Mouse (Mus musculus): Measurements from ENCODE around the gene Fut2. TPM values are rescaled to one million over a fixed set of nuclear protein-coding genes. Genes with fewer than 3 reads are reported as not detected.

Gene Fut2
- polyA plus RNA-seq, 1 experiment: 1.3 TPM

- Histone ChIP-seq H3K4me1 (replicated peaks; ENCODE audit: control insufficient read depth, insufficient read depth, low read length) (peaks cover 21% of the 10 kb centered on the region), H3K27ac (ENCODE audit: control insufficient read depth, insufficient read depth, low read length) (no peak overlapping the region), H3K36me3 (ENCODE audit: control insufficient read depth, insufficient read depth, low read length) (no peaks in the 10 kb centered on the region), H3K27me3 (ENCODE audit: control insufficient read depth, insufficient read depth, low read length) (no peaks in the 10 kb centered on the region), H3K4me3 (ENCODE audit: control insufficient read depth, insufficient read depth, low read length) (no peak overlapping the region)
- 87% methylated on average over 6 of the region's 6 CpGs for WGBS
- no peak for TF ChIP-seq POLR2A (IDR thresholded peaks at IDR 0.05; ENCODE audit: control insufficient read depth, extremely low read depth, insufficient read depth, low read length, poor library complexity)
- no peak for TF ChIP-seq CTCF (IDR thresholded peaks at IDR 0.05; ENCODE audit: borderline replicate concordance, control insufficient read depth, extremely low read depth, insufficient read depth, low read length, poor library complexity)
- DNase-seq: no peak
Observed at GRCm38 (mm10) chr7:45644872-45645590, 21.2 kb downstream of the Fut2 start.

GRCm38 (mm10) chr7:45644183-45644582 is 22.0 kb downstream of the Fut2 start:
- Histone ChIP-seq H3K4me1 (replicated peaks; ENCODE audit: control insufficient read depth, insufficient read depth, low read length) (peaks cover 21% of the 10 kb centered on the region), H3K4me3 (ENCODE audit: control insufficient read depth, insufficient read depth, low read length) (no peak overlapping the region), H3K36me3 (ENCODE audit: control insufficient read depth, insufficient read depth, low read length) (no peaks in the 10 kb centered on the region), H3K27ac (ENCODE audit: control insufficient read depth, insufficient read depth, low read length) (no peak overlapping the region), H3K27me3 (ENCODE audit: control insufficient read depth, insufficient read depth, low read length) (no peaks in the 10 kb centered on the region)
- WGBS: 69% methylated on average over 18 of the region's 18 CpGs
- DNase-seq: no peak
- no peak for TF ChIP-seq CTCF (IDR thresholded peaks at IDR 0.05; ENCODE audit: borderline replicate concordance, control insufficient read depth, extremely low read depth, insufficient read depth, low read length, poor library complexity)
- no peak for TF ChIP-seq POLR2A (IDR thresholded peaks at IDR 0.05; ENCODE audit: control insufficient read depth, extremely low read depth, insufficient read depth, low read length, poor library complexity)

DNA sequence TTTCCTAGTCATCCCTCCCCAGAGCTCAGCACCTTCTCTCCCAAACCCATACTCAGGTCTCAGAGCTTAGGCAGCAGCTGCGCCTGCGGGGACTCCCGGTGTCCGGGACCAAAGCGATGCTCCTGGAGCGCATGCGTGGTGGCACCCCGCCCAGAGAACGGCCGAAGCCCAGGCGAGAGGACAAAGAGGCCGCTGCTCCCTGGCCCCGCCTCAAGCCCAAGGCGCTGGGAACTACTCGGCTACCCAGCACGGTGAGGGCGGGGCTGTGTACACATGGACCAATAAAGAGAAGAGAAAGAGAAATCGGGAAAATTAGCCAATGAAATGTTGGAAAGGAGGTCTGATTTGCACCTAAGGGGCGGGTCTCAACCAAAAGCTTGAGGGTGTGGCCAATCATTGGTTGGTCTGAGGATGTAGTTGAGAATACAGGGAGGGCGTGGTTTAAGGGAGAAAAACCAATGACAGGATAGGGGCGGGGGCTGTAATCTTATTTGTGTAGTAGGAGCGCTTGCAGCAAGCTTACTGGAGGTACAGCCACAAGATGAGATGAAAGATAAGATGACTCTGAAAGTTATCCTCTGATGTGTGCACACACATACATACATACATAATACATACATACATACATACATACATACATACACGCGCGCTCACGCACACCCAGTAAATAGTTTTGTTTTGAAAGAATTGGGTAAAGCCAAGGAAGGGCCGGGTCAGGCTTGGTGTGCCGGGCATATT is 22.6 kb downstream of the Fut2 start:
- Histone ChIP-seq H3K27me3 (ENCODE audit: control insufficient read depth, insufficient read depth, low read length) (no peaks in the 10 kb centered on the region), H3K27ac (ENCODE audit: control insufficient read depth, insufficient read depth, low read length) (no peak overlapping the region), H3K4me1 (replicated peaks; ENCODE audit: control insufficient read depth, insufficient read depth, low read length) (peaks cover 21% of the 10 kb centered on the region), H3K36me3 (ENCODE audit: control insufficient read depth, insufficient read depth, low read length) (no peaks in the 10 kb centered on the region), H3K4me3 (ENCODE audit: control insufficient read depth, insufficient read depth, low read length) (peak overlapping the region; percentile 43)
- TF ChIP-seq CTCF (IDR thresholded peaks at IDR 0.05; ENCODE audit: borderline replicate concordance, control insufficient read depth, extremely low read depth, insufficient read depth, low read length, poor library complexity) (0 out of 2 replicates have a peak, but pooled peaks have one; percentile 46), POLR2A (IDR thresholded peaks at IDR 0.05; ENCODE audit: control insufficient read depth, extremely low read depth, insufficient read depth, low read length, poor library complexity) (peak; percentile 62)
- WGBS: 13% methylated on average over 28 of the region's 28 CpGs
- peak; percentile 80 for DNase-seq

- Histone ChIP-seq H3K4me3 (ENCODE audit: control insufficient read depth, insufficient read depth, low read length) (peak overlapping the region; percentile 43), H3K27ac (ENCODE audit: control insufficient read depth, insufficient read depth, low read length) (no peak overlapping the region; the same call in 1 of the 2 replicates), H3K4me1 (replicated peaks; ENCODE audit: control insufficient read depth, insufficient read depth, low read length) (peaks cover 21% of the 10 kb centered on the region), H3K36me3 (ENCODE audit: control insufficient read depth, insufficient read depth, low read length) (no peaks in the 10 kb centered on the region), H3K27me3 (ENCODE audit: control insufficient read depth, insufficient read depth, low read length) (no peaks in the 10 kb centered on the region)
- WGBS: 46% methylated on average over 16 of the region's 16 CpGs
- TF ChIP-seq POLR2A (IDR thresholded peaks at IDR 0.05; ENCODE audit: control insufficient read depth, extremely low read depth, insufficient read depth, low read length, poor library complexity): no peak
- TF ChIP-seq CTCF (IDR thresholded peaks at IDR 0.05; ENCODE audit: borderline replicate concordance, control insufficient read depth, extremely low read depth, insufficient read depth, low read length, poor library complexity): no peak
- no peak for DNase-seq
Observed at GRCm38 (mm10) chr7:45642503-45643255, 23.5 kb downstream of the Fut2 start.

- 88% methylated on average over 5 of the region's 5 CpGs for WGBS
- H3K27ac ChIP-seq (ENCODE audit: control insufficient read depth, insufficient read depth, low read length): no peak overlapping the region
- H3K27me3 ChIP-seq (ENCODE audit: control insufficient read depth, insufficient read depth, low read length): no peaks in the 10 kb centered on the region
- no peak for DNase-seq
- peaks cover 21% of the 10 kb centered on the region for H3K4me1 ChIP-seq (replicated peaks; ENCODE audit: control insufficient read depth, insufficient read depth, low read length)
- TF ChIP-seq CTCF (IDR thresholded peaks at IDR 0.05; ENCODE audit: borderline replicate concordance, control insufficient read depth, extremely low read depth, insufficient read depth, low read length, poor library complexity) (no peak), POLR2A (IDR thresholded peaks at IDR 0.05; ENCODE audit: control insufficient read depth, extremely low read depth, insufficient read depth, low read length, poor library complexity) (no peak)
- no peaks in the 10 kb centered on the region for H3K36me3 ChIP-seq (ENCODE audit: control insufficient read depth, insufficient read depth, low read length)
- no peak overlapping the region for H3K4me3 ChIP-seq (ENCODE audit: control insufficient read depth, insufficient read depth, low read length)
Observed at GRCm38 (mm10) chr7:45642083-45642482, 24.1 kb downstream of the Fut2 start.

DNA sequence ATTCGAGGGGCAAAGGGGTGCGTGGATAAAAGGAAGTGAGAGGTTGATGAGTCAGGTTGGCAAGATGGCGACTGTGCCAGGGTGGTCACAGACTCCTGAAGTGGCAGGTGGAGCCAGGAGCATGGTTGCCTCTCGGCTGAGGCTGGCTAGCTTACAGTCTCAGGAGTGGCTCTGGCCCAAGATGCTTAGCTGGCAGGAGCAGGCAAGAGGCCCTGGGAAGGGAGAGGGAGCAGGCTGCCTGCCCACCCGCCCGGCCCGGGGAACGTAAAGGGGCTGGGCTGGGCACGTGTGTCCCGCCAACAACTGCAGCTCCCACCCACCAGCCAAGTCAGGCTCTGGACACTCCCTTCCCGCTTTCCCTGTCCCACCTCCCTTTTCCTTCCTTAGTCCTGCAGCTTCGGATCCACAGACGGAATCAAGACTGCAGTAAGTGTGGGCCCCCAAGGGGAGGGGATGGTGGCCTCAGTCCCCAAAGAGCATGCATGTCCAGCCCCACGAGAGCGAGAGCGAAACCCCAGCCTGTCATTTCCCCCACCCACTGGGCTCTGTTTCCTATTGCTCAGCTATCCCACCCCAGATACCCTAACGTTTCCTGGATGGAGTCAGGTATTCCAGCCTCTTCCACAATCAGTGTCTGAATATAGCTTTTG is 24.7 kb downstream of the Fut2 start:
- DNase-seq: no peak
- no peak for TF ChIP-seq CTCF (IDR thresholded peaks at IDR 0.05; ENCODE audit: borderline replicate concordance, control insufficient read depth, extremely low read depth, insufficient read depth, low read length, poor library complexity)
- no peak for TF ChIP-seq POLR2A (IDR thresholded peaks at IDR 0.05; ENCODE audit: control insufficient read depth, extremely low read depth, insufficient read depth, low read length, poor library complexity)
- Histone ChIP-seq H3K4me3 (ENCODE audit: control insufficient read depth, insufficient read depth, low read length) (no peak overlapping the region), H3K27ac (ENCODE audit: control insufficient read depth, insufficient read depth, low read length) (no peak overlapping the region), H3K27me3 (ENCODE audit: control insufficient read depth, insufficient read depth, low read length) (no peaks in the 10 kb centered on the region), H3K4me1 (replicated peaks; ENCODE audit: control insufficient read depth, insufficient read depth, low read length) (peaks cover 21% of the 10 kb centered on the region), H3K36me3 (ENCODE audit: control insufficient read depth, insufficient read depth, low read length) (no peaks in the 10 kb centered on the region)
- 90% methylated on average over 17 of the region's 17 CpGs for WGBS

All from thymus, adult 2 months (tissue).